15 mouse cellular contexts compared by ENCODE assay signal in the genomic region with DNA sequence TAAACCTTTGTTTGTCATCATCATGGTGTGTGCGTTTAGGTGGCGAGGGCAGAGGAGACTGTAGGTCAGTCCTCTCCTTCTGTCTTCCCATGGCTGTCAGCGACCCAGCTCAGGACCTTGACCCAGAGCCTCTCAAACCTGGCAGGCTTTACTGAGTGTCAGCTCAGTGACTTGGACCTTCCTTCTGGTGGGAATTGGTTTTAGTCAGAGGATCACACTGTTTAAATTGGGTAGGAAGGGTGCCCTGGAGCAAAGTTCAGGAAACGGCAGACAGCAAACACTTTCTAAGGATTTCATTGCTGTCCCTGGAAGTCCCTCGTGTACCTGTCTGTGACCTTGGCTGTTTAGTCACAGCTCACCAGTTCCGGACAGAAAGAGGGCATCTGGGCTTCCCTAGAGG.
"Had no signal": no experiment of that assay in that cellular context is flagged by ENCODE, and none has a peak within 500 bp of the region (broad histone marks: within the 10 kb centered on the region; RNA-seq: fewer than 3 reads in every experiment).

No protein-coding gene starts in this region.

- H3K9ac ChIP-seq: limb, embryonic 13.5 days; liver, embryonic 14.5 days; lung, embryonic 14.5 days; midbrain, embryonic 15.5 days; neural tube, embryonic 12.5 days had no signal

- H3K27me3 ChIP-seq: limb, embryonic 13.5 days; midbrain, embryonic 15.5 days; neural tube, embryonic 12.5 days had no signal

- H3K4me2 ChIP-seq: limb, embryonic 13.5 days; lung, embryonic 14.5 days; midbrain, embryonic 15.5 days; neural tube, embryonic 12.5 days had no signal

- ATAC-seq: hindbrain, postnatal 0 days; midbrain, embryonic 15.5 days had no signal

- H3K27ac ChIP-seq: hindbrain, postnatal 0 days; kidney, postnatal 0 days; limb, embryonic 13.5 days; liver, embryonic 14.5 days; midbrain, embryonic 10.5 days; midbrain, embryonic 15.5 days; neural tube, embryonic 12.5 days had no signal

- H3K4me1 ChIP-seq: midbrain, embryonic 10.5 days; midbrain, embryonic 15.5 days had no signal

- H3K9me3 ChIP-seq: limb, embryonic 13.5 days; midbrain, embryonic 10.5 days; midbrain, embryonic 15.5 days; neural tube, embryonic 12.5 days had no signal

- DNase-seq: left cerebral cortex, postnatal 4 days; lung, embryonic 14.5 days; lung, postnatal 10 days; lung, postnatal 4 days; right cerebral cortex, postnatal 4 days; spleen, adult 18-20 months; thymus, postnatal 36 days had no signal

- H3K4me3 ChIP-seq: layer of hippocampus, adult 2 months; limb, embryonic 13.5 days; midbrain, embryonic 10.5 days; midbrain, embryonic 15.5 days; neural tube, embryonic 12.5 days had no signal
